Mouse (Mus musculus): ENCODE measurements at regions not wholly inside any gene's neighbourhood (a gene's known extent, or its start where the extent isn't known, plus 50 kb on each side); places are given as distances from the start of the nearest gene placed in this dataset.

GRCm38 (mm10) chr3:60821463-60821862, 181.1 kb upstream of the P2ry1 start:
- TF ChIP-seq POLR2A (IDR thresholded peaks at IDR 0.05; ENCODE audit: control insufficient read depth, extremely low read depth, insufficient read depth, low read length, poor library complexity) (no peak), CTCF (IDR thresholded peaks at IDR 0.05; ENCODE audit: borderline replicate concordance, control insufficient read depth, extremely low read depth, insufficient read depth, low read length, poor library complexity) (no peak)

Measured in thymus, adult 2 months (tissue).